Mouse (Mus musculus) midbrain, embryonic 10.5 days (tissue): Measurements from ENCODE around the gene Xpo4. TPM values are rescaled to one million over a fixed set of nuclear protein-coding genes. Genes with fewer than 3 reads are reported as not detected.

Experiments
- DNase-seq: peaks from one replicate; pipeline ENCODE4 v3.0.0-alpha.2; 2017; ENCODE audit warnings: low spot score
- H3K27ac ChIP-seq: fragments of 300-500 bp; sonication (generic); replicated peaks from 2 replicates; pipeline ENCODE4 v1.5.1; 2016; ENCODE audit warnings: mild to moderate bottlenecking
- H3K27me3 ChIP-seq: fragments of 300-500 bp; sonication (generic); 2 replicates; pipeline ENCODE4 v1.6.1; 2016; ENCODE audit warnings: low read depth, mild to moderate bottlenecking; ENCODE audit not compliant: poor library complexity, severe bottlenecking
- H3K36me3 ChIP-seq: fragments of 300-500 bp; sonication (generic); 2 replicates; pipeline ENCODE4 v1.6.1; 2016; ENCODE audit warnings: mild to moderate bottlenecking, moderate library complexity
- H3K4me1 ChIP-seq: fragments of 300-500 bp; sonication (generic); 2 replicates; pipeline ENCODE4 v1.6.1; 2016
- H3K4me3 ChIP-seq: fragments of 300-500 bp; sonication (generic); 2 replicates; pipeline ENCODE4 v1.5.1; 2016; ENCODE audit warnings: mild to moderate bottlenecking, moderate library complexity
- H3K9me3 ChIP-seq: fragments of 300-500 bp; sonication (generic); replicated peaks from 2 replicates; pipeline ENCODE4 v1.6.1; 2016; ENCODE audit warnings: mild to moderate bottlenecking
- WGBS: fragments of 180-500 bp; shearing (Covaris S2); methylation state at CpG from one replicate; pipeline ENCODE4 v1.1.7; 2016; 5-methylcytosine and 5-hydroxymethylcytosine counted together
- polyA plus RNA-seq: library from polyadenylated mRNA; unstranded; fragments of >200 nt; fragmentation: Nextera tagmentation; extraction: Ambion mirVana; gene quantifications from 2 replicates; pipeline ENCODE4 v1.2.1, GENCODE M21; 2016

Xpo4 gene
- polyA plus RNA-seq, 1 experiment from 2014 or later: 26.5 TPM

GRCm38 (mm10) chr14:57542231-57542630 lies 123.0 kb downstream of the Xpo4 start:
- Histone ChIP-seq H3K27ac (peak overlapping the region; percentile 9; the same call in 1 of the 2 replicates), H3K9me3 (no peaks in the 10 kb centered on the region), H3K4me3 (peak overlapping the region; percentile 36; the same call in 1 of the 2 replicates), H3K36me3 (peaks cover 1% of the 10 kb centered on the region; the same call in 1 of the 2 replicates), H3K27me3 (peaks cover 45% of the 10 kb centered on the region), H3K4me1 (peaks cover 27% of the 10 kb centered on the region)
- 41% methylated on average over 34 of the region's 34 CpGs for WGBS
- DNase-seq: no peak

DNA sequence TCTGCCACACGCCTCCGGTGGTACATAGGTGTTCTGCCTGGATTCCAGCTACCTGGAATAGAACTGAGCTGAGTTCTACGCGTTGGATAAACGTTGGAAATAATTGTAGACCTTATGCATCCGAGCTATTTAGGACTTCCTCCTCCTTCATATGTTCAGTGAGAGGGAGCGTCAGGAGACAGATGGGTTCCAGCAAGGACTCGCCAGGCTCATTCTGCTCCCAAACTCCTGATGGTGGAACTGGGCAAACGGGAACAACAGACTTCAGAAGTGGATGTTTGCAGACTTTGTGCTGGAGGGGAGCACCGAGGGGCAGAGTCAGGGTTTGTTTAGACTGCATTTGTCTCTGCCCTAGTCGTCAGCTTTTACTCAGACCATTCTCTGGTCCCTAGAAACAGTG lies 124.5 kb downstream of the Xpo4 start:
- no peaks in the 10 kb centered on the region for H3K9me3 ChIP-seq
- peaks cover 53% of the 10 kb centered on the region for H3K27me3 ChIP-seq
- H3K27ac ChIP-seq: no peak overlapping the region
- H3K4me3 ChIP-seq: no peak overlapping the region
- no peak for DNase-seq
- H3K4me1 ChIP-seq: peaks cover 26% of the 10 kb centered on the region
- no peaks in the 10 kb centered on the region for H3K36me3 ChIP-seq
- WGBS: 88% methylated on average over 11 of the region's 11 CpGs

DNA sequence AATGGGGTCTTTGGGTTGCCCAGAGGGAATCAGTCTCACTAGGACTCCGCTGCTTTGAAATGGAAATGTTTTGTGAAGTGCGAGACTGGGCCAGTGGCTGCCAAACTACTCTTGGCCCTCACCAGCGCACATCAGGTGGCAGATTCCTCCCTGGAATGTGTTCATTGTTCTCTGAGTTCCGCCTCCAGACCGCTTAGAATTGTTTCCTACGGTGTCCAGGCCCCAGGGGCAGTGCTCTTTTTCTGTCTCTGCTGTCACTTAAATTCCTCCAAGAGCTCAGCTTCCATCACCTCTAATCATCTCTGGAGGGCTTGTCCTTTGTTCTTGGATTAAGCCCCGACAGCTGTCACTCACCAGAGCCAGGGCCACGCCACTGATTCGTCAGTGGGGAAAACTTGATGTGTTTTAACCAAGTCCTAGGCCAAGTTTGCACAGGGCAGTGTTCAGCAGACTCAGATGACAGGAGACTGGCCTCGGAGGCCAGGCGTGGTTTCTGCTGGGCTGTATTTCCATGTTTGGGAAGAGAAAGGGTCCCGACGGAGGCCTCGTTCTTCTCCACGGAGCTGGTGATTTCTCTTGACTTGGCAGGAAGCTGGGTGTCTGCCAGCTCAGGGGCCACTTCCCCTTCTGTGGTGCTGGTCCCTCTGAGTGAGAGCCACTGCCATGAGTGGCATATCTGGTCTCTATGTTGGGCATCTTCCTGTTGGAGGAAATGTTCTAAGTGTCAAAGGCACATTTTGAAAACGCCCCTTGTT lies 127.8 kb downstream of the Xpo4 start:
- peak; percentile 63 for DNase-seq
- Histone ChIP-seq H3K27me3 (peaks cover 76% of the 10 kb centered on the region), H3K9me3 (no peaks in the 10 kb centered on the region), H3K36me3 (no peaks in the 10 kb centered on the region), H3K27ac (peak overlapping the region; percentile 61), H3K4me3 (peak overlapping the region; percentile 34), H3K4me1 (peaks cover 49% of the 10 kb centered on the region)
- 5% methylated on average over 16 of the region's 16 CpGs for WGBS

- no peaks in the 10 kb centered on the region for H3K9me3 ChIP-seq
- peak overlapping the region; percentile 34; the same call in 1 of the 2 replicates for H3K4me3 ChIP-seq
- WGBS: 29% methylated on average over 9 of the region's 9 CpGs
- H3K36me3 ChIP-seq: no peaks in the 10 kb centered on the region
- no peak for DNase-seq
- H3K27ac ChIP-seq: peak overlapping the region; percentile 61; the same call in 1 of the 2 replicates
- peaks cover 44% of the 10 kb centered on the region for H3K4me1 ChIP-seq
- peaks cover 75% of the 10 kb centered on the region for H3K27me3 ChIP-seq
Observed at GRCm38 (mm10) chr14:57536820-57537219, 128.4 kb downstream of the Xpo4 start.

DNA sequence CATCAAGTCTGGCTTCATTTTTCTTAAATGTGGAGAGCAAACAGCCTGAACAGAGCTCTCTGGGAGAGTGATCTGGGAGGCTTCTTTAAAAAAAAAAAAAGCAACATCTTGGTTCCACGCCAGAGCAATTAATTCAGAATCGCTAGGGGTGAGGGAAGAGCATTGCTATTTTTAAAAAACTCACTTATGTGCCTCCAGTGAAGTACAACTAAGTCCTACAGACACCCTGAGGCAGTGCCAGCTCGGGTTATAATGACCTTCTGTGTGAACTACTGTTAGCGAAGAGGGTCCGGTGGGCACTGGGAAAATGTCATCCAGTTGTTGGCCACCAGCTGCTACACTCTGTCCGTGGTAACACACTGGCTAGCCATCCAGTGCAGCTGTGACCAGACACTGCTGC lies 129.6 kb downstream of the Xpo4 start:
- Histone ChIP-seq H3K27me3 (peaks cover 63% of the 10 kb centered on the region), H3K9me3 (no peaks in the 10 kb centered on the region), H3K4me3 (no peak overlapping the region), H3K27ac (no peak overlapping the region), H3K4me1 (peaks cover 44% of the 10 kb centered on the region), H3K36me3 (no peaks in the 10 kb centered on the region)
- no peak for DNase-seq
- 86% methylated on average over 6 of the region's 6 CpGs for WGBS

DNA sequence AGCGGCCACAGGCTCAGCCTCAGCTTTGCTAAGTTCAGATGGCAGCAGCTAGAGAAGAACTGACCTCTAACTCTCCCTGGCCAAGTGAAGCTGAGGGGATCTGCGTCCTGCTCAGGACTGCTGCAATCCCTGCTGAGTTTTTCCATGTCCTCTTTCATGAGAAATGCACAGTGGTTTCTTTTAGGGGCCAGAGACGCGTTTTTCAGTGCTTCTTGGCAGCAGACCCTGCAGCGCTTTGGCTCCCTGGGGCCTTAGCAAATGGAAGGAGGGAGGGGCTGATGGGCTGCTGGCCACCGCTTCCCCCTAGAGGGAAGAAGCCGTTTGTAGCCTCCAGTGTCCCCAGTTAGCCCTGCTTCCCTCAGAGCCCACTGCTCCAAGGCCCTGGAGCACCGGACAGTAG lies 130.3 kb downstream of the Xpo4 start:
- DNase-seq: no peak
- Histone ChIP-seq H3K27ac (peak overlapping the region; percentile 60; the same call in 1 of the 2 replicates), H3K9me3 (no peaks in the 10 kb centered on the region), H3K4me1 (peaks cover 44% of the 10 kb centered on the region), H3K4me3 (0 out of 2 replicates have a peak overlapping the region, but pooled peaks have one; percentile 18), H3K27me3 (peaks cover 56% of the 10 kb centered on the region), H3K36me3 (no peaks in the 10 kb centered on the region)
- WGBS: 8% methylated on average over 8 of the region's 8 CpGs

DNA sequence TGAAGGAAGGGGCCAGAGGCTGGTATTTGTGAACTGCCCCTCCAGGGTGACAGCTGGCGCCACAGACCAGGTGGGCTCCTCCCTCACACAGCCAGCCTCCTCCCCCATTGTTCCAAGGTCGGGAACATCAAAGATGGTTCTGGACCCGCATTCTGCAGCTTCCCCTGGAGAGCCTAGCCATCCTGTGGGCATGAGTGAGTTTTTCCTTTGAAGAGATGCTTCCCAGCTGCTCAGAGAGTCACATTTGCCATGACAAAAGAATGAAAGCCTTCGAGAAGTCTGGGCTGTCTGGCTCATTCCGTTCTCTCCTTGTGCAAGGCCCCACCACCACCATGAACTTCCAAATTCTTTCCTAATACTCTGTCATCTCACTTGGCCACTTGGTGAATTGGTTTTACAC lies 130.9 kb downstream of the Xpo4 start:
- Histone ChIP-seq H3K4me3 (no peak overlapping the region), H3K27me3 (peaks cover 57% of the 10 kb centered on the region), H3K36me3 (no peaks in the 10 kb centered on the region), H3K27ac (no peak overlapping the region), H3K4me1 (peaks cover 49% of the 10 kb centered on the region), H3K9me3 (no peaks in the 10 kb centered on the region)
- WGBS: 7% methylated on average over 5 of the region's 5 CpGs
- no peak for DNase-seq

GRCm38 (mm10) chr14:57533841-57534240 lies 131.4 kb downstream of the Xpo4 start:
- no peak for DNase-seq
- peaks cover 55% of the 10 kb centered on the region for H3K27me3 ChIP-seq
- 14% methylated on average over 11 of the region's 11 CpGs for WGBS
- peaks cover 50% of the 10 kb centered on the region for H3K4me1 ChIP-seq
- H3K9me3 ChIP-seq: no peaks in the 10 kb centered on the region
- no peak overlapping the region for H3K4me3 ChIP-seq
- no peaks in the 10 kb centered on the region for H3K36me3 ChIP-seq
- no peak overlapping the region for H3K27ac ChIP-seq

DNA sequence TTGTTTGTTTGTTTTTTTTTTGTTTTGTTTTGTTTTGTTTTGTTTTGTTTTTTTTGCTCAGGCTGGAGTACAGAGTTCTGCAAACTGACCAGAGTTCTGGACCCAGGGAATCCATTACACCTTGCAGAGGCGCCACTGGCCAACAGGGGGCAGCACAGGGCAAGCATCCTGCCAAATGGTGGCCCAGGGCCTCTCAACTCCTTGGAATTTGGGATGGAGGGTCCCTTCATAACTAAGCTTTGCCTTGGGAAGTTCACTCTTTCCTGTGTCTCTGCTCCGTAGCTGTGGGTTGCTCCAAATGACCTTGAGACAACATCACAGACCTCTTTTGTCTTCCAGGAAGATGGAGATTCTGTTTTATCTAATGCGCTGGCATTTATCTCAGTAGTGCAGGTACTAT lies 132.0 kb downstream of the Xpo4 start:
- peaks cover 46% of the 10 kb centered on the region for H3K4me1 ChIP-seq
- H3K4me3 ChIP-seq: no peak overlapping the region
- peak; percentile 65 for DNase-seq
- H3K36me3 ChIP-seq: no peaks in the 10 kb centered on the region
- WGBS: 26% methylated on average over 3 of the region's 3 CpGs
- no peak overlapping the region for H3K27ac ChIP-seq
- peaks cover 55% of the 10 kb centered on the region for H3K27me3 ChIP-seq
- no peaks in the 10 kb centered on the region for H3K9me3 ChIP-seq

DNA sequence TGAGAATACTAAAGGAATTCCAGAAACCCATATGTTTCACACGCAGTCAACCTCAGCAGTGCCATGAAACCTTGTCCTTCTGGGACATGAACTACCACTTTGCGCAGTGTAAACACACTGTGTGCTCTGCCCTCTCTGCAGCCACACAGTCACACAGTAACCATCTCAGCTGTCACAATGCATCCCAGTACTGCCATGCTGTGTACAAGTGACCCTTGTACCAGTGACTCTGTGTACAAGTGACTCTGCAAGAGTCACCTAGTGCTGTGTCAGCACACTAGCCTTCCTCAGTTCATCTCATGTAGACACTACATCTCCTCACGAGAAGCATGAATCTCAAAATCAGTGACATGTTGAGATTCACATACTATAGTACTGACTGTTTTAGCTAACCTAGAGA lies 132.7 kb downstream of the Xpo4 start:
- Histone ChIP-seq H3K9me3 (no peaks in the 10 kb centered on the region), H3K36me3 (no peaks in the 10 kb centered on the region), H3K4me3 (no peak overlapping the region), H3K4me1 (peaks cover 41% of the 10 kb centered on the region), H3K27ac (no peak overlapping the region), H3K27me3 (peaks cover 57% of the 10 kb centered on the region)
- no peak for DNase-seq
- WGBS: 92% methylated on average over 3 of the region's 3 CpGs

DNA sequence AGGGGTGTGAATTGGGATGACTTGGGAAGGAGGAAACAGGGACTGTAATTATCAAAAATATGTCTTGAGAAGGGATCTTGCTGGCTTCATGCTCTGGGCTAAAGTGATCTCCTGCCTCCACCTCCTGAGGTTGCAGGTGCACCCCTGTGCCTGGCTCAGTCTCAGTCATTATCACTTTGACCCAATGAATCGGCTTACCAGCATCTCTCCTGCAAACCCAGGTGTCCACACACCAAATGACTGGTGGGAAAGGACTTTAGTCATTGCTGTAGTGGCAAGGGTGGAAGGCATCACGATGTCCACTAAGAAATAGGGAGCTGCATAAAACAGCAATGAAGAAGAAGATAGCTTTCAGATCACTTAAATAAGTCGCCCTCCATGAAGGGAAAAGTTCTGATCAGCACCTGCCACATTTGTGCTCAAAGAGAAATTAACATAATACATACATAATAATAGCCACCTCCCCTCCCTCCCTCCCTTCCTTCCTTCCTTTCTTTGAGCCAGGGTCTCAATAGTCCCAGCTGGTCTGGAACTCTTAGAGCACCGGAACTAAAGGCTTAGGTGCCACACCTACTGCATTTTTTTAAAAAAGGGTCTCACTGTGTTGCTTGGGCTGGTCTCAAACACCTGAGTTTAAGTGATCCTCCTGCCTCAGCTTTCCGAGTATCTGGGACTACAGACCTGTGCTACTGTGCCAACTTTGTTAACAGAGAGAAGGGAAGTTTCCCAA lies 135.3 kb downstream of the Xpo4 start:
- Histone ChIP-seq H3K9me3 (no peaks in the 10 kb centered on the region), H3K27ac (no peak overlapping the region), H3K4me3 (no peak overlapping the region), H3K27me3 (peaks cover 66% of the 10 kb centered on the region), H3K36me3 (no peaks in the 10 kb centered on the region), H3K4me1 (peaks cover 41% of the 10 kb centered on the region)
- no peak for DNase-seq
- WGBS: 68% methylated on average over 5 of the region's 5 CpGs

DNA sequence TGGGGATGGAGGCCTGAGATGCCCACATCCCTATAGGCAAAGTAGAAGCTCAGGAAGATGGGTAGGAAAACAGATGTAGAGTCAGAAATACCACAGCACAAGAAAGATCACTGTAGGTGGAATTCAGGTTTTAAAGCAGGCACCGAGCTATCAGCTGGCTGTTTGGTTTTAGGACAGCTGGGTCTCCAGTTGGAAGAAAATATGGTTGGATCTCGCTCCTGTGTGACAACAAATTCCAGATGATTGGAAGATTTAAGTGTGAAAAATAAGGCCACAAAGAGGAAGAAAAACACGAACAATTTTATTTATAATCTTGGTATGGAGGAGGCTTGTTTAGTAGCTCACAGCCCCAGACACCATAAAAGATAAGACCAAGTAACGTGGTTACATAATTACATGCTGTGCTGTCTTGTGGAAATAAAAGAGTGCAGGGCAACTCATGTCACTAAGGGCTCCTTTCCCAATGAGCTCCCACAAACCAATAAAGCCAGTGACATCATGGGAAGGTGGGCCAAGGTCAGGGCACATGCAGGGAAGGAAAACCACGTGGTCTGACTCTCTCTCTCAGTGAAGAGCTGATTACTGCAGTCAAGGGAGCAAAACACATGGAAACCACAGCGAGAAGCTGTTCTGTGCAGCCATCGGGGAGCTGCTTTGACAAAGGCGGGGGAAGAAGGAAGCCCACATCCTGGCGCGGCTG lies 136.0 kb downstream of the Xpo4 start:
- no peak for DNase-seq
- H3K27me3 ChIP-seq: peaks cover 65% of the 10 kb centered on the region
- WGBS: 64% methylated on average over 10 of the region's 10 CpGs

More for the DNA sequence above, 136.0 kb downstream of the Xpo4 start:
- Histone ChIP-seq H3K36me3 (no peaks in the 10 kb centered on the region), H3K9me3 (no peaks in the 10 kb centered on the region), H3K4me3 (no peak overlapping the region), H3K4me1 (peaks cover 40% of the 10 kb centered on the region), H3K27ac (no peak overlapping the region)
